Mouse (Mus musculus): ENCODE data around the gene Gpsm3.

The Gpsm3 gene

GRCm38 (mm10) chr17:34629221-34629751 lies 39.7 kb downstream of the Gpsm3 start, which contains the start of gene Prrt1:
Gene Prrt1, plus strand, starts transcription at chr17:34629533.
- DNase-seq (ENCODE audit: low read depth, low spot score) = peak; percentile 56

GRCm38 (mm10) chr17:34629796-34630603 lies 40.4 kb downstream of the Gpsm3 start:
- no peak for DNase-seq (ENCODE audit: low read depth, low spot score)

GRCm38 (mm10) chr17:34630761-34631301 lies 41.2 kb downstream of the Gpsm3 start:
- DNase-seq (ENCODE audit: low read depth, low spot score) = no peak

GRCm38 (mm10) chr17:34631647-34632046 lies 42.0 kb downstream of the Gpsm3 start:
- DNase-seq (ENCODE audit: low read depth, low spot score) = no peak

- DNase-seq (ENCODE audit: low read depth, low spot score) = peak; percentile 83
Measured at GRCm38 (mm10) chr17:34632261-34632691, 42.7 kb downstream of the Gpsm3 start.

- no peak for DNase-seq (ENCODE audit: low read depth, low spot score)
Measured at GRCm38 (mm10) chr17:34635671-34636070, 46.1 kb downstream of the Gpsm3 start.

- no peak for DNase-seq (ENCODE audit: low read depth, low spot score)
Measured at GRCm38 (mm10) chr17:34637459-34637858, 47.9 kb downstream of the Gpsm3 start.

GRCm38 (mm10) chr17:34639461-34640255 lies 50.1 kb downstream of the Gpsm3 start:
- DNase-seq (ENCODE audit: low read depth, low spot score) = no peak

- DNase-seq (ENCODE audit: low read depth, low spot score) = no peak
Measured at GRCm38 (mm10) chr17:34640778-34641601, 51.4 kb downstream of the Gpsm3 start.
